Mouse (Mus musculus) adrenal gland, adult (tissue): ENCODE measurements around the gene Thsd7a.

Source experiments
- DNase-seq, 2 experiments: peaks; one replicate each; pipeline ENCODE4 v3.0.0; 2022 to 2023; ENCODE audit warnings: low spot score in 1 of 2; ENCODE audit not compliant: inconsistent age in 2 of 2

Thsd7a gene

GRCm38 (mm10) chr6:12517726-12518125, 231.5 kb downstream of the Thsd7a start:
- DNase-seq, result no peak

GRCm38 (mm10) chr6:12506877-12507276, 242.3 kb downstream of the Thsd7a start:
- no peak for DNase-seq

DNA sequence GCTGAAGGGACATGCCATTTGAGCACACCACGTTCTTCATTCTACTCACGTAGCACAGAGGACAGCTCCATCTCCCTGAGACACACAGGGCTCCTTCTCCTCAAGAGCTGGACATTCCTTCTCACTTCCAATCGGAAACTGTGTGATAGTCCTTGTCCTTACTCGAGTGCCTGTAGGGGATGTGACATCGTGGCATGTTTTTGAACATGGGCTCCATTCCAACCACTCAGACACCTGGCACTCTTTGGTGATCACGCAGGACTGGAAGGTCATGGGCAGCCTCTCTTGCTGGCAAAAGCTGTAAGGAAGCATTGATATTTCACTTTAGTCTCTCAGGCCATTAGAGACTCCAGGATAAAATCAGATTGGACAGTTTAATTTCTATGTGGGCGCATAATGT, 245.3 kb downstream of the Thsd7a start:
- no peak for DNase-seq

GRCm38 (mm10) chr6:12500888-12501287, 248.3 kb downstream of the Thsd7a start:
- no peak for DNase-seq

- DNase-seq, result no peak
Observed at GRCm38 (mm10) chr6:12499866-12500265, 249.3 kb downstream of the Thsd7a start.

DNA sequence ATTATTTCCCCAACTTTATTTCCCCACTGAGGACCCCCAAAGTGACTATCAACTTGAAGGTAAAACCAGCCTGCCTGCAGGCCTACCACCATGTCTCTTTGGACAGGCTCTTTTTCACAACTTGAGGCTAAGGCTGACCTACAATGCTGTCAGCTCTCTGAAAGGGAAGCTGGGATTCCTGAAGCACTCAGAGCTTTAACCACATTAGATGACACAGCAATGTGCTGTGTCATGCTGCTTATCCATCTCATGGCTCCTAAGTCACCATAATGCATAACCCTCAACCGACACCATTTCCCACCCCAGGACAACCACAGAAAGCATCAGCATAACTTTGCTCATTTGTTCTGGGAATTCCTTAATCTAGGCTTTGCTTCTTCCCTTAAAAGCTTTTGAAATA, 255.6 kb downstream of the Thsd7a start:
- no peak for DNase-seq

DNA sequence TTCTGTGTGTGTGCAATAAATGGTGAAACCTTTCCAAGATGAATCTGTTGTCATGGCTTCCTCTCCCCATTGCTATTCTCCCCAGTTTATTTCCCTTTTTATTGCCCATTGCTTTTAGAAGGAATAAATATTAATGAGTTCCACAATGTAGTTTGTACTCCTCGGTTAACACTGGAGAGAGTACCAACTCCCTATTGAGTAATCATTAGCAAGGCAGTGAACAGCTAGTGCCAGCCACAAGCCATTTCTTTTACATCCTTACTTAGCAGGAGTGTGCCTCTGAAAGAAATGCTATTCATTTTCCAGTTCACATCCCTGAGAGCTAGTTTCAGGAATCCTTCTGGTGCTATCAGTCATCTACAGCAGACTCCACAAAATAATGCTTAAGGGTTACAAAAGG, 260.3 kb downstream of the Thsd7a start:
- no peak for DNase-seq

GRCm38 (mm10) chr6:12481527-12482163, 267.6 kb downstream of the Thsd7a start:
- DNase-seq, result no peak

GRCm38 (mm10) chr6:12478359-12478758, 270.9 kb downstream of the Thsd7a start:
- no peak for DNase-seq

DNA sequence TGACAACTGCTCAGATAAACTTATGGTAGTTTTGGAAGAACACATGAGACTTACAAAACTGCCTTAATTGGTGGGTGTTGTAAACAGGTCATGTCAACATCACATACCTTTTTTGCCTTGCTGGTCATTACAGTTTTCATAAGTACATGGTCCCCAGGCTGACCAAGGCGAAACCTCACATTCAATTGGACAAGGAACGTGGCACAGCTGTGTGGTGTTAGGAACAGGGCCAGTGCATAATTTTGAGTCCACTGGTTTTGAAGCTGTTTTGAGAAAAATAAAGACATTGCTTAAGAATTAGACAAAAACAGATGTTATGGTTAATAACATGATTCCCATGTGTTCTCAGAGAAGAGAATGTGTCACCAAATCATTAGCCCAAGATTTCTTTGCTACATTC, 278.3 kb downstream of the Thsd7a start:
- DNase-seq, result no peak

GRCm38 (mm10) chr6:12467339-12468124, 281.7 kb downstream of the Thsd7a start:
- no peak for DNase-seq

GRCm38 (mm10) chr6:12458841-12459240, 290.4 kb downstream of the Thsd7a start:
- DNase-seq, result peak in 1 of 2 experiments; percentile 28

- DNase-seq, result no peak
Observed at GRCm38 (mm10) chr6:12457451-12457850, 291.8 kb downstream of the Thsd7a start.

- no peak for DNase-seq
Observed at GRCm38 (mm10) chr6:12454876-12455485, 294.2 kb downstream of the Thsd7a start.

- peak; percentile 6 to 43 for DNase-seq
Observed at GRCm38 (mm10) chr6:12454132-12454531, 295.1 kb downstream of the Thsd7a start.

DNA sequence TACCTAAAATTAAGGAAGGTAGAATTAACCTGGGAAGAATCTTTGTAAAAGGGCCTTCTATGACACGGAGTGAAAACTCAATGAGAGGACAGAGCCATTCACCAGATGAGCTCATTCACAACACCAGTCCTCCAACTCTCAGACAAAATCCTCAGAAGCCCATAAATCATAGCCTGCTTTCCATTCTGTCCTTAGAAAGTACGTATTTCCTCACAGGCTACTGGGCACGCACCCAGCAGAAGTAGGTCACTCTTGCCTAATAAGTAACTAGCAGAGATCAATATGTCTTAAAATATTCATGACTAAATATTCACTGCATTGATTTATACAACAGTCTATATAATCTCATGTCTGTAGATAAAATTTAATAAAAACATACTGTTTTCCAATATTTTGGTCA, 300.4 kb downstream of the Thsd7a start:
- DNase-seq, result peak; percentile 78 to 94

DNA sequence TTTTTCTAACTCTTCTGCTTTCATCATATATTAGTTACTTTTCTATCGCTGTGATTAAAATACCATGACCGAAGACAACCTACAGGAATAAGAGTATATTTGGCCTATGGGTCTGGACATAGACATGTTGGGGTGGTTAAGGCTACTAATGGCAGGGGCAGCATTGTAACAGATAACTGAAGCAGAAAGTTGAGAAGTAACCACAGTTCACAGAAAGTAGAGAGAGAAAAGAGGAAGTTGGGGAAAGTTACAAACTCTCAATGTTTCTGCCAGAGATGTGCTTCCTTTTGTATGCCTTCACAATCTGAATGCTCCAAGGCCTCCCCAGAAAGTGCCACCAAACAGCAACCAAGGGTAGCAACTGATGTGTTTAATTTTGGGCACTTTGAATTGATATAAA, 303.7 kb downstream of the Thsd7a start:
- no peak for DNase-seq

GRCm38 (mm10) chr6:12439561-12439960, 309.6 kb downstream of the Thsd7a start:
- no peak for DNase-seq

- DNase-seq, result no peak
Observed at GRCm38 (mm10) chr6:12419070-12419469, 330.1 kb downstream of the Thsd7a start.

DNA sequence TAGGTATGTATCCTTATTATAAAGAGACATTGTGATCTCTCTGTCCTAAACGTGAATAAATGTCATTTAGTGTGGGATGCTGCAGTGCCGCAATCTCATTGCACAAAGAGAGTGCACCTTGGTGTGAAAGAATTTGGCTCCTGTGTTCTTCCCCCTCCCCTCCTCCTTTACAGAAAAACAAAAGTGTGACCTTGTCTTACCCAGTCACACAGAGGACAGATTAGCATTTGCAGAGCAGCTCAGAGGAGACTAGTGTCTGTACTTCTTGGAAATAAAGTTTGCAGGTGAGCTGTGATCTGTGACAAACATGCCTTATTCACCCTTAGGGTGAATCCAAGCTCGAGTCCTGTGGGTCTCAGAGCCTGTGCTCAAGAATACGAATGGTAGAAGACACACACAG, 332.2 kb downstream of the Thsd7a start:
- DNase-seq, result no peak

DNA sequence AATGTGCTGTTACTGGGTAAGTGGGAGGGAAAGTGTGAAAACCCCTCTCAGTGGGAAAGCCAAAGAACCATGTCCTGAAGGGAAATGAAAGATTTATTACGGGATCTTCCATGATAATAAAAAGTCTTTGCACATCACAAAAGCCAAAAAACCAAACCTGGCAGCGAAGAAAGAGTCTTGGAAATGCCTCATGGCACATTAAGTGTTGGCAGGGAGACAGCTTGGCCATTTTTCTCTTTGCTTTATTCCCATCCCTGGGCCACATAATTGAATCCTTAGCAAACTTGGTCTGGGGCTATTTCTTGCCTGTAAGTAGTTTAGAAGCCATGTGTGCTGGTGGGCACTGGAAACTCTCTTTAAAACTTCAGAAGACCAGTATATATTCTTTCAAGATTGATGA, 344.8 kb downstream of the Thsd7a start:
- DNase-seq, result no peak

- DNase-seq, result no peak
Observed at GRCm38 (mm10) chr6:12402996-12403395, 346.2 kb downstream of the Thsd7a start.
